Mouse (Mus musculus): ENCODE measurements around the gene Heg1. TPM values are rescaled to one million over a fixed set of nuclear protein-coding genes. Genes with fewer than 3 reads are reported as not detected.

Gene Heg1
- 41.2 TPM for polyA plus RNA-seq (2017; shearing (Covaris generic))

DNA sequence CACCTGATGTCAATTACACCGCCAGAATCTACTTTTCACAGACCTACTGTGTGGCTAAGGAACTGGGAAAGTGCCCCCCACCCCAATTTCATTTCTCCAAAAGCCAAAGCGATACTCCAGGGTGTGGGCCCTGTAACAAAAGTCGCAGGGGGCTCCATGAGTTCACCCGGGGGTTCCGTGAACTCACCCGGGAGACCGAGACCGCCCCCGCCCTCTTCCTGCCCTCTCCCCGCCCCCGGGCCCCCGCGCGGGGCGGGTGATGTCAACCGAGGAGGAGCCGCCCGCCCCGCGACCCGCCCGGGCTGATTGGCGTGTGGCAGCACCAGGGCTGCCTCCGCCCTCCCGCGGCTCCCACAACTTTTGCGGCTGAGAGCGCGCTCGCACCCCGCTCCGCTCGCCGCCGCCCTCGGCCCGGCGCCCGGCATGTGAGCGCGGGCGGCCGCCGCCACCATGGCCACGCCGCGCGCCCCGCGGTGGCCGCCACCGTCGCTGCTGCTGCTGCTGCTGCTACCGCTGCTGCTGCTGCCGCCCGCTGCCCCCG is at the start of gene Heg1:
Gene Heg1, plus strand, starts transcription at position 209 of the 541 bp plus-strand sequence.

DNA sequence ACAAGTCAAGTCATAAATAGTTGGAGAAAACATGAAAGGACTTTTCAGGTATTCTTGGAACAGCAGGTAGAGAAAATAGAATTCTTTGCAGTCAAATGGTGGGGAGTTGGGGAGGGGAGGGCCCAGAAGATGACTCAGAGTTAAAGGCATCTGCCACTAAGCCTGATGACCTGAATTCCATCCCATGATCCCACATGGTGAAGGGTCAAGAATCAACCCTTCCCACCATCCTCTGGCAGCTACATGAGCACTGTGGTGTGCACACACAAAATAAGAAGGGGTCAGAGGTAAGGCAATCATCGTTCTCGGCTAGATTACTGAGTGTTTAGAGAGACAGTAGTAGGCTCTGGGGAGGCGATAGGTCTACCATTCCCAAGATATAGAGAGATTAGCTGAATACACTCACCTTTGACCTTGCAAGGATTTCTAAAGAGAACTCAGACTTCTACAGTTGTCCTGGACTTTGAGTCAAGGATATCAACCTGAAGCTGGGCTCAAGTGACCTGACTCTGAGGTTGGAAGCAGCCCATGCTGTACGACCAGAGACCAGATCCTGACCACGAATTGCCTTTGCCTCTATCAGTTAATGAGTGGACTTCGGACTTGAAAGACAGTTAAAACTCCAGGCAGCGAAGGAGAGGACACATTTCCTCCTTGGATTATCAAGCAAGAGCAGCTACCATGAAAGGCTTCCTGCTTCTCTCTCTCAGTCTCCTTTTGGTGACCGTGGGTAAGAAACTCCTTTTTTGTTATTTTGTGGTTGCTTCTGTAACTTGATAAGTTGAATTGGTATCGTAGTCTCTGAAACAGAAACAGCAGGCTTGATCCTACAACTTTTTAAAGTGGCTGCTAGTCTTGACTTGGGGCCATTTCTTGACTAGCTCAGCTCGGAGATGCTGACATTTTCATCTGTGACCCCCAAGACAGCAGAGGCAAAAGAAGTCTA is 109.9 kb downstream of the Heg1 start, which contains the start of gene Muc13:
Gene Muc13, plus strand, starts transcription at position 192 of the 946 bp plus-strand sequence.

Other genes with a start within 250 kb of the Heg1 start
- gene Slc12a8, start 167.0 kb upstream of the Heg1 start, polyA plus RNA-seq (2017; shearing (Covaris generic)), result 0.85 TPM
- gene Muc13, start 109.7 kb downstream of the Heg1 start, polyA plus RNA-seq (2017; shearing (Covaris generic)), result 0.21 TPM
- 5.9 TPM for gene Itgb5, start 145.3 kb downstream of the Heg1 start, polyA plus RNA-seq (2017; shearing (Covaris generic))